Mouse (Mus musculus): Measurements from ENCODE around the gene Cnot10. TPM values are rescaled to one million over a fixed set of nuclear protein-coding genes. Genes with fewer than 3 reads are reported as not detected.
A peak's percentile ranks its signal among the peaks of the same experiment; 100 is the strongest.

Gene Cnot10
- total RNA-seq, 2 experiments from 2014 or later, result 50.5 to 54.1 TPM

- DNase-seq (ENCODE audit: low spot score in 2 of 2), result no peak
Observed at GRCm38 (mm10) chr9:114584183-114585016, 55.6 kb downstream of the Cnot10 start.

GRCm38 (mm10) chr9:114583812-114584182 is 56.2 kb downstream of the Cnot10 start:
- peak; percentile 23 to 63 for DNase-seq (ENCODE audit: low spot score in 2 of 2)

GRCm38 (mm10) chr9:114578646-114579045 is 61.3 kb downstream of the Cnot10 start:
- no peak for DNase-seq (ENCODE audit: low spot score in 2 of 2)

GRCm38 (mm10) chr9:114576001-114576400 is 64.0 kb downstream of the Cnot10 start:
- no peak for DNase-seq (ENCODE audit: low spot score in 2 of 2)

- DNase-seq (ENCODE audit: low spot score in 2 of 2), result no peak
Observed at GRCm38 (mm10) chr9:114573528-114573927, 66.5 kb downstream of the Cnot10 start.

GRCm38 (mm10) chr9:114568682-114569474 is 71.1 kb downstream of the Cnot10 start:
- DNase-seq (ENCODE audit: low spot score in 2 of 2), result no peak

- no peak for DNase-seq (ENCODE audit: low spot score in 2 of 2)
Observed at GRCm38 (mm10) chr9:114564667-114565066, 75.3 kb downstream of the Cnot10 start.

- DNase-seq (ENCODE audit: low spot score in 2 of 2), result peak in 1 of 2 experiments; percentile 50
Observed at GRCm38 (mm10) chr9:114563761-114564606, 76.0 kb downstream of the Cnot10 start, which contains the start of gene Trim71. Trim71 (minus strand) TSS chr9:114564369.

GRCm38 (mm10) chr9:114562919-114563751 is 76.8 kb downstream of the Cnot10 start:
- DNase-seq (ENCODE audit: low spot score in 2 of 2), result peak in 1 of 2 experiments; percentile 35

GRCm38 (mm10) chr9:114562031-114562918 is 77.7 kb downstream of the Cnot10 start:
- DNase-seq (ENCODE audit: low spot score in 2 of 2), result no peak

- no peak for DNase-seq (ENCODE audit: low spot score in 2 of 2)
Observed at GRCm38 (mm10) chr9:114561671-114561971, 78.4 kb downstream of the Cnot10 start.

GRCm38 (mm10) chr9:114560771-114561670 is 79.0 kb downstream of the Cnot10 start:
- no peak for DNase-seq (ENCODE audit: low spot score in 2 of 2)

- DNase-seq (ENCODE audit: low spot score in 2 of 2), result no peak
Observed at GRCm38 (mm10) chr9:114560141-114560540, 79.8 kb downstream of the Cnot10 start.

GRCm38 (mm10) chr9:114557086-114557485 is 82.9 kb downstream of the Cnot10 start:
- DNase-seq (ENCODE audit: low spot score in 2 of 2), result no peak

GRCm38 (mm10) chr9:114556276-114556855 is 83.6 kb downstream of the Cnot10 start:
- no peak for DNase-seq (ENCODE audit: low spot score in 2 of 2)

- DNase-seq (ENCODE audit: low spot score in 2 of 2), result no peak
Observed at GRCm38 (mm10) chr9:114554355-114554979, 85.5 kb downstream of the Cnot10 start.

GRCm38 (mm10) chr9:114553828-114554227 is 86.2 kb downstream of the Cnot10 start:
- DNase-seq (ENCODE audit: low spot score in 2 of 2), result no peak

- no peak for DNase-seq (ENCODE audit: low spot score in 2 of 2)
Observed at GRCm38 (mm10) chr9:114550033-114550432, 90.0 kb downstream of the Cnot10 start.
